Mouse (Mus musculus) liver, adult 10 weeks (tissue): Measurements from ENCODE around the gene Olfr801. TPM values are rescaled to one million over a fixed set of nuclear protein-coding genes. Genes with fewer than 3 reads are reported as not detected.

Source experiments
- polyA plus RNA-seq: library from polyadenylated mRNA; stranded (reverse); fragments of 350-450 nt; fragmentation: Illumina TruSeq; extraction: RNeasy Lipid Tissue Mini Kit (QIAGEN cat#74804); gene quantifications from one replicate; pipeline ENCODE4 v1.2.3, GENCODE M21; 2014; ENCODE audit warnings: low read depth, low replicate concordance

Olfr801 gene
- polyA plus RNA-seq, result not detected

GRCm38 (mm10) chr10:129673765-129674164, at the start of gene Olfr801:
TSS of gene Olfr801 (minus strand) at chr10:129673865.

DNA sequence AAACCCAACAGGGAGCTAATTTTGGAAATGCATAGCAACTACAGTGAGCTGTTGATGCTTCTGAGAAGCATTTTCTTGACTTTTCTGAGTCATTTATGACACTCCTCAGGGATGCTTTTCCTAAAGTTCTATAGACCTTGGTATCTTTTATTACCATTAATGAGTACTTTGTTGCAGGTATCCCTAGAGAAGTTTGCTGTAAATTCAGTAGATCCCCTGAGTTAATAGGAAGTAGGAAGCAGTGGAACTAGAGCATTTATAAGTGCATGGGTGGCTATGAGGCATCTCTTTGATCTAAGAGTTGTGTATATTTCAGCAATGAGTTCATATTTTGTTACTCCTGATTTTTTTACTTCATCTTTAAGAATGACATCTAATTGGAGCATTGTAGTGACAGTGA, 29.2 kb upstream of the Olfr801 start, which contains the start of gene Olfr804:
Olfr804 (plus strand) TSS at position 301 of the 400 bp plus-strand sequence.

DNA sequence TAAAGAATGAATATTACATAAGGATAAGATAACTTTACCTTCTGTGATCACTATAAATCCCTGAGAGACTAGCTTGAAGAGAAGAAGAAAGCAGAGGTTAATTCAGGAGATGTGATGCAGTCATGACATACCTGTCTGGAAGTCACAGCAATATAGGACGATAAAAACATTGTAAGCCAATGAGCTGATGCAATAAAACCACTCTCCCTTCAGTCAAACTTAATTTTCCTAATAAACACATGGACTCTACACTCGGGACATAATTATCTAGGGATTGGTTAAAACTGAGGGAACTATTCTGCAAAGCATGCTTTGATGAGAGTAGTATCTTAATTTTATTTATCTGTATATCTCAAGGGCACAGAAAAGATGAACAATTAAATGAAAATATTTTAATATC, 20.5 kb upstream of the Olfr801 start, which contains the start of gene Olfr803:
Olfr803 (minus strand) TSS at position 101 of the 400 bp plus-strand sequence.

GRCm38 (mm10) chr10:129688069-129688468, 14.4 kb upstream of the Olfr801 start, which contains the start of gene Olfr802:
TSS of gene Olfr802 (minus strand) at chr10:129688169.

GRCm38 (mm10) chr10:129657394-129657793, 16.3 kb downstream of the Olfr801 start, which contains the start of gene Olfr800:
TSS of gene Olfr800 (plus strand) at chr10:129657694.

GRCm38 (mm10) chr10:129637184-129637583, 36.5 kb downstream of the Olfr801 start, which contains the start of gene Olfr799:
TSS of gene Olfr799 (plus strand) at chr10:129637484.

DNA sequence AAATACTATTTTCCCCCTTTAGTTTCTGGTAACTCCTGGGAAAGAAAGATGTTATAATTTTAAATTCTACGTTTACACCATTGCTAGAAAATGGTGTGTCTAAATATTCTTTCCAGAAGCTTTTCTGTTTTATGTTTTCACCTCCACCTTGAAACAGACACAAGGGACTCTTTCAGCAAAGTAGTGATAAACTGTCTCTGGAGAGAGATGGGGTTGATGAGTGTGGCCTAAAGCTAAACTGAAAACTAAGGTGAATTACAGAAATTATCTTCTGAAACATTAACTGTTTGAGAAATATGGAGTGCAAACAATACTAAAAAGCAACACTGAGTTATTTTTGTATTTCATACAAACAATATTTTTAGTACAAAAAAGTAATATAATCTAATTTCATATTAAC, 45.8 kb downstream of the Olfr801 start, which contains the start of gene Olfr798:
Olfr798 (minus strand) TSS at position 101 of the 400 bp plus-strand sequence.

Other genes with a start within 250 kb of the Olfr801 start
- not detected for gene Olfr786, start 246.6 kb downstream of the Olfr801 start, polyA plus RNA-seq
- gene Olfr787, start 212.0 kb downstream of the Olfr801 start, polyA plus RNA-seq, result not detected
- not detected for gene Olfr788, start 202.9 kb downstream of the Olfr801 start, polyA plus RNA-seq
- not detected for gene Olfr789, start 189.1 kb downstream of the Olfr801 start, polyA plus RNA-seq
- gene Olfr790, start 175.4 kb downstream of the Olfr801 start, polyA plus RNA-seq, result not detected
- not detected for gene Olfr791, start 152.1 kb downstream of the Olfr801 start, polyA plus RNA-seq
- not detected for gene Olfr792, start 134.7 kb downstream of the Olfr801 start, polyA plus RNA-seq
- not detected for gene Olfr794, start 106.2 kb downstream of the Olfr801 start, polyA plus RNA-seq
- not detected for gene Olfr796, start 61.3 kb downstream of the Olfr801 start, polyA plus RNA-seq
- gene Olfr798, start 45.9 kb downstream of the Olfr801 start, polyA plus RNA-seq, result not detected
- gene Olfr799, start 36.4 kb downstream of the Olfr801 start, polyA plus RNA-seq, result not detected
- gene Olfr800, start 16.2 kb downstream of the Olfr801 start, polyA plus RNA-seq, result not detected
- not detected for gene Olfr802, start 14.3 kb upstream of the Olfr801 start, polyA plus RNA-seq
- not detected for gene Olfr803, start 20.4 kb upstream of the Olfr801 start, polyA plus RNA-seq
- gene Olfr804, start 29.3 kb upstream of the Olfr801 start, polyA plus RNA-seq, result not detected
- not detected for gene Olfr805, start 55.5 kb upstream of the Olfr801 start, polyA plus RNA-seq
- gene Olfr806, start 68.1 kb upstream of the Olfr801 start, polyA plus RNA-seq, result not detected
- gene Olfr807, start 83.9 kb upstream of the Olfr801 start, polyA plus RNA-seq, result not detected
- not detected for gene Olfr808, start 91.6 kb upstream of the Olfr801 start, polyA plus RNA-seq
- not detected for gene Olfr809, start 100.8 kb upstream of the Olfr801 start, polyA plus RNA-seq
- not detected for gene Olfr810, start 121.1 kb upstream of the Olfr801 start, polyA plus RNA-seq
- gene Olfr811, start 130.5 kb upstream of the Olfr801 start, polyA plus RNA-seq, result not detected
- gene Olfr812, start 172.2 kb upstream of the Olfr801 start, polyA plus RNA-seq, result not detected
- gene Olfr813, start 181.5 kb upstream of the Olfr801 start, polyA plus RNA-seq, result not detected
- not detected for gene Olfr814, start 206.0 kb upstream of the Olfr801 start, polyA plus RNA-seq
- not detected for gene Olfr815, start 232.0 kb upstream of the Olfr801 start, polyA plus RNA-seq
- not detected for gene Olfr816, start 241.7 kb upstream of the Olfr801 start, polyA plus RNA-seq